Mouse (Mus musculus) lung, adult 2 months (tissue): ENCODE data around the gene Bak1.

Experiments
- CTCF ChIP-seq: fragments of 200-500 bp; IDR thresholded peaks from 2 replicates; pipeline ENCODE4 v1.5.1; 2011; ENCODE audit warnings: mild to moderate bottlenecking, low read length, control low read depth; ENCODE audit not compliant: insufficient read depth
- POLR2A ChIP-seq: fragments of 200-500 bp; IDR thresholded peaks from 2 replicates; pipeline ENCODE4 v1.6.1; 2011; ENCODE audit warnings: low read depth, mild to moderate bottlenecking, control low read depth, low read length, borderline replicate concordance; ENCODE audit errors: extremely low read depth

- TF ChIP-seq POLR2A (no peak), CTCF (no peak)
These were observed 16.7 kb downstream of the Bak1 start for GRCm38 (mm10) chr17:27011998-27012672.
